Mouse (Mus musculus) kidney, adult 2 months (tissue): ENCODE results near the gene Pdzrn3.

Source experiments
- CTCF ChIP-seq: fragments of 200-500 bp; conservative IDR thresholded peaks from 2 replicates; pipeline ENCODE4 v1.5.1; 2011; ENCODE audit warnings: low read depth, mild to moderate bottlenecking, control low read depth, low read length, moderate library complexity, mixed read lengths; ENCODE audit not compliant: insufficient read depth, insufficient read length
- POLR2A ChIP-seq: fragments of 200-500 bp; IDR thresholded peaks from one replicate; pipeline ENCODE4 v1.6.1; 2011; ENCODE audit warnings: low read depth, low read length, control low read depth

DNA sequence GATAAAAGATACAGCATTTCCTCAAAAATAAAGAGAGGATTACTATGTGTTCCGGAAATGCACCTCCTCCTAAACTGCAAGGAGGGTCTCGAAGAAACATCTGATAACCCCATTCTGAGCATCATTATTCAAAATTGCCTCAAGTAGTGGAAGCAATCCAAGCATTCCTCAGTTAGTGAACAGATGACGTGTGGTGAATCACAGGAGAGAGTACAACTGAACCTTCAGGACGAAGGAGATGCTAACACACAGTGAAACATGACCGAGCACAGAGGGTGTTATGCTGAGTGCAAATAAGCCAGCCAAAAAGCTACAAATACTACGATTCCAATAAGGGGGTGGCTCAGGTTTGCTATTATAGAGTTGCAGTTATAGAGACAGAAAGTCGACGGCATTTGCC is 101.4 kb downstream of the Pdzrn3 start:
- no peak for TF ChIP-seq CTCF
- TF ChIP-seq POLR2A: no peak
